Mouse (Mus musculus) MEL (cell line): ENCODE results near the gene Cers6.

ENCODE experiments used
- CTCF ChIP-seq, 3 experiments: IDR thresholded peaks in 2 of 3; conservative IDR thresholded peaks in 1 of 3; 2 replicates each; pipeline ENCODE4 v1.5.1; 2011 to 2012; ENCODE audit warnings: low read length in 3 of 3, low read depth in 2 of 3, mild to moderate bottlenecking in 2 of 3, improper control_type of control experiment in 1 of 3, inconsistent platforms in 1 of 3, mixed read lengths in 1 of 3, moderate library complexity in 1 of 3; ENCODE audit not compliant: control insufficient read depth in 1 of 3, insufficient read depth in 1 of 3, poor library complexity in 1 of 3, severe bottlenecking in 1 of 3
- EP300 ChIP-seq, 2 experiments: IDR thresholded peaks; 2 replicates each; pipeline ENCODE4 v1.6.1; 2011; ENCODE audit warnings: improper control_type of control experiment in 2 of 2, low read length in 2 of 2, low read depth in 1 of 2, mild to moderate bottlenecking in 1 of 2
- ETS1 ChIP-seq: IDR thresholded peaks from 2 replicates; pipeline ENCODE4 v1.6.1; 2012; ENCODE audit warnings: low read depth, mild to moderate bottlenecking, inconsistent platforms, low read length, improper control_type of control experiment, moderate library complexity
- GABPA ChIP-seq: IDR thresholded peaks from 2 replicates; pipeline ENCODE4 v1.6.1; 2012; ENCODE audit warnings: low read depth, mild to moderate bottlenecking, inconsistent platforms, low read length, improper control_type of control experiment, moderate library complexity
- JUND ChIP-seq: IDR thresholded peaks from 2 replicates; pipeline ENCODE4 v1.6.1; 2011; ENCODE audit warnings: low read depth, mild to moderate bottlenecking, improper control_type of control experiment, low read length
- MAX ChIP-seq: IDR thresholded peaks from 2 replicates; pipeline ENCODE4 v1.6.1; 2011; ENCODE audit warnings: low read length, improper control_type of control experiment
- MYC ChIP-seq: IDR thresholded peaks from 2 replicates; pipeline ENCODE4 v1.6.1; 2011; ENCODE audit warnings: low read depth, mild to moderate bottlenecking, low read length, improper control_type of control experiment, moderate library complexity
- POLR2A ChIP-seq, 2 experiments: IDR thresholded peaks; 2 replicates each; pipeline ENCODE4 v1.6.1; 2011 to 2012; ENCODE audit warnings: low read length in 2 of 2, mild to moderate bottlenecking in 2 of 2, control low read depth in 1 of 2, improper control_type of control experiment in 1 of 2, low read depth in 1 of 2, moderate library complexity in 1 of 2; ENCODE audit not compliant: control insufficient read depth in 1 of 2, insufficient read depth in 1 of 2, poor library complexity in 1 of 2
- SMC3 ChIP-seq: IDR thresholded peaks from 2 replicates; pipeline ENCODE4 v1.6.1; 2011; ENCODE audit warnings: low read depth, low read length, improper control_type of control experiment
- ZC3H11A ChIP-seq: IDR thresholded peaks from 2 replicates; pipeline ENCODE4 v1.6.1; 2012; ENCODE audit warnings: low read depth, mild to moderate bottlenecking, inconsistent platforms, low read length, improper control_type of control experiment

- TF ChIP-seq SMC3 (no peak), JUND (no peak), CTCF (IDR thresholded peaks at IDR 0.05 in 2 of 3, conservative IDR thresholded peaks at IDR 0.05 in 1 of 3; ENCODE audit: control insufficient read depth in 1 of 3, insufficient read depth in 1 of 3, low read depth in 2 of 3, low read length in 3 of 3, poor library complexity in 1 of 3, severe bottlenecking in 1 of 3) (no peak), GABPA (no peak), ETS1 (no peak), MAX (no peak), POLR2A (IDR thresholded peaks at IDR 0.05; ENCODE audit: control insufficient read depth in 1 of 2, insufficient read depth in 1 of 2, low read depth in 1 of 2, low read length in 2 of 2, poor library complexity in 1 of 2) (no peak), ZC3H11A (no peak), EP300 (IDR thresholded peaks at IDR 0.05; ENCODE audit: low read depth in 1 of 2, low read length in 2 of 2) (no peak), MYC (no peak)
Measured at GRCm38 (mm10) chr2:68955496-68955895, 94.3 kb downstream of the Cers6 start.
